Mouse (Mus musculus) spleen, adult 2 months (tissue): ENCODE measurements at regions not wholly inside any gene's neighbourhood (a gene's known extent, or its start where the extent isn't known, plus 50 kb on each side); places are given as distances from the start of the nearest gene placed in this dataset.

Experiments used
- CTCF ChIP-seq: fragments of 200-500 bp; IDR thresholded peaks from 2 replicates; pipeline ENCODE4 v1.5.1; 2011; ENCODE audit warnings: mild to moderate bottlenecking, inconsistent platforms; ENCODE audit not compliant: insufficient read depth, insufficient read length, insufficient replicate concordance; ENCODE audit errors: extremely low read depth
- POLR2A ChIP-seq: fragments of 200-500 bp; IDR thresholded peaks from 2 replicates; pipeline ENCODE4 v1.6.1; 2011; ENCODE audit warnings: low read depth, low read length, inconsistent platforms

DNA sequence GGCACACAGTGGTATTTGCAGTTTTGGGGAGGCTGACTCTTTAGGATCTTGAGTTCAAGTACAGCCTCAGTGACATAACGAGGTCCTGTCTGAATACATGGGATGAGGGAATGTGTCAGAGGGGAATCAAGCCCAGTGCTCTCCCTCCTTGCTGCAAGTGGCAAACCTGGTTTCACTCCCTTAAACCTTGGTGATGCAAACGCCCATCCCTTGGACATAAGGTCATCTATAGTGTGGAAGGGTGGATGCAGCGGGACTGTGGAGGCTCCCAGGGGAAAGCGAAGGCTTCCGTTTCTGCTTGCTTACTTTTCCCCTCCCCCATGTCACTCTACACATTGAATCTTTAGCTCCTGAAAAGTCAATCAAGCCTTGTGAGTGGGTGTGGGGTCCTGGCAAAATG is 69.2 kb downstream of the Phlda1 start:
- no peak for TF ChIP-seq CTCF
- no peak for TF ChIP-seq POLR2A
